Mouse (Mus musculus): ENCODE data around the gene Setd4. TPM values are rescaled to one million over a fixed set of nuclear protein-coding genes. Genes with fewer than 3 reads are reported as not detected.

Gene Setd4
- polyA plus RNA-seq, 1 experiment from 2014 or later, result 12.5 TPM

DNA sequence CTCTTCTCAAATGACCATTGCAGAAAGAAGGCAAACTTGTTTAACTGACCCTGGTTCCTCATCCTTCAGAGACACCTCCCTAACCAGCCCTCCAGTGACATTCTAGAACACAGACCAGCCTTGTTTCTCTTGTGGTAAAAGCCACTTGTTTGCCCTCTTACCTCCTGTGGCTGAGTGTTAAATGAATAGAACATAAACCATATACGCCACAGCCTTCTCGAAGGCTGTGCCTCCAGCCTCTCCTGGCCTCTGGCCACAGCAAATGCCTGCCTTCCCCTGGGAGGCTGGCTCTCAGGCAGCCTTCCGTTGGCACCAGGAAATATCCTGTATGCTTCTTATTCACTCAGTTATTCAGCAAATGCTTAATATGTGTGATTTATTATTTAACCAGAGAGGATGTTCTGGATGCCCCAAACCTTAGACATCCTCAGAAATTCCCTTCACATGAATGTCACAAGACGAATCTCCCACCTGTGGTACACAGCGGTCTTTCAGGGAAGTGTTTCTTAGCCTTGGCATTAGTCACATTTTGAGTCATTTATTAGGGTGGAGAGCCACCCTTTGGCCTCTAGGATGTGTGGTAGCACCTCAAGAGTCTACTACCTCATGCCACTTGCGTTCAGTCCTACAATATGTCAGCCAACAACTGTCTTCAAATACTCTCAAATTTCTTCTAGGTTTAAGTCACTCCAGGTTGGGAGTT, 68.6 kb downstream of the Setd4 start:
- no peak for TF ChIP-seq CTCF (IDR thresholded peaks at IDR 0.05; ENCODE audit: low read depth)
- no peak overlapping the region for H3K4me3 ChIP-seq (replicated peaks; ENCODE audit: low read depth, low read length)
- H3K27me3 ChIP-seq (ENCODE audit: insufficient read depth, low read length), result no peaks in the 10 kb centered on the region
- no peak overlapping the region for H3K27ac ChIP-seq
- no peaks in the 10 kb centered on the region for H3K4me1 ChIP-seq (replicated peaks; ENCODE audit: insufficient read depth, low read length)
- H3K4me2 ChIP-seq (ENCODE audit: low read length), result no peak overlapping the region
- DNase-seq (ENCODE audit: low spot score) (no peak), ATAC-seq (replicated peaks; ENCODE audit: low FRiP score, low read depth) (no peak)
- no peaks in the 10 kb centered on the region for H3K9me3 ChIP-seq (replicated peaks; ENCODE audit: low read length)
- 77% methylated on average over 6 of the region's 6 CpGs for WGBS
- no peaks in the 10 kb centered on the region for H3K36me3 ChIP-seq (ENCODE audit: insufficient read depth, low read length)
- H3K9ac ChIP-seq (ENCODE audit: low read depth, low read length), result no peak overlapping the region

Other genes with a start within 250 kb of the Setd4 start
- gene Cbr1, start 1.8 kb upstream of the Setd4 start, polyA plus RNA-seq (2015; fragmentation: Nextera tagmentation; extraction: Ambion mirVana), result 278 and 299 TPM in 2 replicates
- gene Gm5678, start 24.0 kb upstream of the Setd4 start, polyA plus RNA-seq (2015; fragmentation: Nextera tagmentation; extraction: Ambion mirVana), result not detected in 2 replicates
- gene Cbr3, start 79.2 kb upstream of the Setd4 start, polyA plus RNA-seq (2015; fragmentation: Nextera tagmentation; extraction: Ambion mirVana), result 8.6 and 9.6 TPM in 2 replicates
- 22.5 and 23.6 TPM in 2 replicates for gene Dop1b, start 107.8 kb upstream of the Setd4 start, polyA plus RNA-seq (2015; fragmentation: Nextera tagmentation; extraction: Ambion mirVana)
- 26.8 and 27.0 TPM in 2 replicates for gene Morc3, start 228.1 kb upstream of the Setd4 start, polyA plus RNA-seq (2015; fragmentation: Nextera tagmentation; extraction: Ambion mirVana)